Mouse (Mus musculus) neutrophil, adult 65 days (primary cell): ENCODE results near the gene Pdcl2. TPM values are rescaled to one million over a fixed set of nuclear protein-coding genes. Genes with fewer than 3 reads are reported as not detected.

Source experiments
- total RNA-seq: library from RNA; stranded (reverse); gene quantifications from 2 replicates; pipeline ENCODE4 v1.2.4, GENCODE M21; 2023

The Pdcl2 gene
- not detected in 2 replicates for total RNA-seq

DNA sequence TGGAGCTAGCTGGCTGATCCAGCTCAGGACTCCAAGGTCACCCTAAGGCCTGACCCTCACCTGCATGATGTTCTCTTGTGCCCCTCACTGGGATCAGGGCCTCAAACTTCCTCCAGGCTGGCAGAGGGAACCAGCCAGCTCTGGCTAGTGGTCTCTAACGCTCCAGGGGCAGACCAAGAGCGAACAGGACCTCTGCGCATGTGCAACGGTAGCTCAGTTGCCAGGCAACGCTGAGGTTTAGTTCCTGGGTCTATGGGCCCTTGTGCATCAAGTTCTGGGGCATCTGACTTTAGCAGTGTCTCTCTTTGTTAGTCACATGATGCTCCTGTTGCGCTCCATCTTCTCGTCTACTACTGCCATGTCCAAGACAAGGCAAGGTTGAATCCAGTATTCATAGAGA, at the start of gene Pdcl2:
TSS of gene Pdcl2 (minus strand) at position 204 of the 400 bp plus-strand sequence.

DNA sequence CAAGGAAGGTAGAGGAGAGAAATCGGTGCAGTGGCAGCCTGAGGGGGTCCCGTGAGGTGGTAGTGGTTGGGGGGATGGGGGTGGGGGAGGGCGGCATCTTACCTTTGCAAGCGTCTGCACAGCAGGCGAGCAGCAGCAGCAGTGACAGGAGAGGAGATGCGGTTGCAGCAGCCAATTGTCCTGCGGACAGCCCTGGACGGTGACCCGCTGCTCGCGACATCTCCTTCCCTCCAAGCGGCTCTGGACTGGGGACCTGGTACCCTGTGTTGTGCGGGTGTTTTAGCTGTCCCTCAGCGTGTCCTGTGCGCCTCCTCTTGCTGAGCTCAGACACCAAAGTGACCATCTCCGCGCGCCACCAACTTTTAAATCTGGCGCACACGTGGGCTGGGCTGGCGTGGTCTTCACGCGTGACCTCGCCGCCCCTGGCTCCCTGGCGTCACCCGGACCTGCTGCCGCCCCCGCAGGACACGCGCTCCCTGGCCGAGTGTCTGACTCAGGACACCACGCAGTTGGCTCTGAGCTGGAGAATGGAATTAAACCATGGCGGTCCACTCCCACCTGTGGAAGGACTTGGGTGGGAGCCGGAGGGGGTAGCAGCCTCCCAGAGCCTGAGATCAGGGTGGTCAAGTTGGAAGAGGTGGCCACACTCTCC, 32.6 kb upstream of the Pdcl2 start, which contains the start of gene Nmu:
TSS of gene Nmu (minus strand) at position 336 of the 652 bp plus-strand sequence.

DNA sequence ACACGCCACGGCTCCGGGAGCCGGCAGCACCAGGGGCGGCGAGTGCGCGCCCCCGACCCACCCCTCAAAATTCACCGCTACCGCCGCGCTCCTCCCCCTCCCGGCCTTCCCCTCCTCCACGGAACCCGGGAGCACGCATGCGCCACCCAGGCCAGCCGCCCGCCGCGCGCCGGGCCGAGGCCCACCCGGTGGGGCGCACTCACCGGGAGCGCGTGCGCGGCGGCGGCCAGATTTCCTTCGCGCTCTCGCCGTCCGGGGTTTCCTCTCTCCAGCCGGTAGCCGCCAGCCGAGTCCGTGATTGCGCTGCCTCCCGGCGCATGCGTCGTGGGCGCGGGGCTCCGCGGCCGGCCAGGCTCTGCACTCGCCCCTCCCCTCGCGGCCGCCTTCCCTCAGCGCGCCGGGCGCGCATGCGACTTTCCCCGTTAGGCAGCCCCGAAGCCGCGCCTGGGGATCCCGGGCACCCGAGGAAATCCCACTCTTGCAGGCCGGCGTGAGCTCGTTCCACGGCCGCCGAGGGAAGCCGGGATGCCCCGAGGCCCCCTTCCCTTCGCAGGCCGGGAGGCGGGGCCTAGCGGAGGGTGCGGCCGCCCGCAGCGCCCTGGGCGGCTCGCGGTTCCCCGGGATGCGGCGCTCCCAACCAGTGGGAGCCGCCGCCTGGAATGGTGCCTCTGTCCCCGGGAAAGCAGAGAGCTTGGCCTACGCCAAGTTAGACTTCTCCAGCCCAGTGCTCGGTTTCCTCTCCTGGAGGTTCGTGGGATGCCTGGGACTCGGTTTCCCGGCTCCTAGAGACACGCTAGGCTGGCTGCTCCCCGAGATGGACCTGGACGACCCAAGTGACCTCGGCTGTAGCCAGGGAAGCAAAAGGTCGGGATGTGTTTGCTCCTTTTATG, 26.3 kb downstream of the Pdcl2 start, which contains the start of gene Clock:
TSS of gene Clock (minus strand) at position 341 of the 890 bp plus-strand sequence.

Other genes with a start within 250 kb of the Pdcl2 start
- gene Srd5a3, start 190.9 kb downstream of the Pdcl2 start, total RNA-seq, result 40.1 and 47.1 TPM in 2 replicates
- 53.6 and 72.1 TPM in 2 replicates for gene Tmem165, start 147.3 kb downstream of the Pdcl2 start, total RNA-seq
- gene Clock, start 26.4 kb downstream of the Pdcl2 start, total RNA-seq, result 7.3 and 10.8 TPM in 2 replicates
- not detected in 2 replicates for gene Nmu, start 32.6 kb upstream of the Pdcl2 start, total RNA-seq
- not detected in 2 replicates for gene Gm7271, start 152.9 kb upstream of the Pdcl2 start, total RNA-seq
- 61.4 and 76.4 TPM in 2 replicates for gene Exoc1, start 198.2 kb upstream of the Pdcl2 start, total RNA-seq